Mouse (Mus musculus): ENCODE measurements around the gene Tomm22.

The Tomm22 gene

GRCm38 (mm10) chr15:79683707-79684465 is 13.2 kb downstream of the Tomm22 start:
- in situ Hi-C loops (cut with MboI; ENCODE audit: low pct_unique_long_range_greater_than_20kb in 1 of 2, low sequenced_read_pairs in 2 of 2, unreplicated experiment in 1 of 2), result no loop called here

GRCm38 (mm10) chr15:79684616-79685015 is 14.0 kb downstream of the Tomm22 start:
- in situ Hi-C loops (cut with MboI; ENCODE audit: low pct_unique_long_range_greater_than_20kb in 1 of 2, low sequenced_read_pairs in 2 of 2, unreplicated experiment in 1 of 2), result no loop called here

- in situ Hi-C loops (cut with MboI; ENCODE audit: low pct_unique_long_range_greater_than_20kb in 1 of 2, low sequenced_read_pairs in 2 of 2, unreplicated experiment in 1 of 2), result no loop called here
Measured at GRCm38 (mm10) chr15:79685141-79685641, 14.5 kb downstream of the Tomm22 start.

DNA sequence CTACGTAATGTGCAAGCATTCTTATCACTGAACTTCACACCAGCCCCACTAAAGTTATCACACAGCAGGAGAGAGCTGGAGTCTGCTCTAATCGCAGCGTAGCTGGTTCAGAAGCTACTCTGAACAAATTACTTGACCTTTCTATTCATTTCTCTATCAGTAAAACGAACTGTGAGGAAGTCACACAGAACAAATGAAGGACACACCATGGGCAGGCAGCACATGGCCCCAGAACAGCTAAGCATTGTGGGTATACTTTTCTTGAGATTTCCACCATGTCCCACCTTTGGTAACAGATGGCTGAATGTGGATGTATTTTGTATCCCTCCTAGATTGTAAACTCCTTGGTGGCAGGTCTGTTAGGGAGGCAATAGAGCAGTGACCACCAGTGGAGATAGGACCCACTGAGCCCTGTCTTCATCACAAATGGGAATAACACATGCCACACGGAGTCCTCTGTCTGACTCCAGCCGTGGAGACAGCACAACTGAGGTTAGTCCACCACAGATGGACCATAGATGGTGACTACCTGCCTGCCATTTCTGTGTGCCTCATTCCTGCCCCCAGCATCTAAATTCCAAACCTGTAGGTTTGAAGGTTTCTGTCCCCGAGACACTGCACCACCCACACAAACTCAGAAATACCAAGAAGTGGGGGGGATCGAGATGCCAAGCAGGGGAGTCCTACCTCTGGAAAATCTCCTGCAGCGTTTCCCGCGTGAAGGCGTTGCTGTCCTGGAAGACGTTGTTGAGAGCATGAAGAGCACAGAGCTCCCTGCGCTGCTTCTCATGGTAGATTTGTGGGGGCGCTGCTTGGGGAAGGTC is 15.6 kb downstream of the Tomm22 start:
- in situ Hi-C loops (cut with MboI; ENCODE audit: low pct_unique_long_range_greater_than_20kb in 1 of 2, low sequenced_read_pairs in 2 of 2, unreplicated experiment in 1 of 2), result no loop called here

- in situ Hi-C loops (cut with MboI; ENCODE audit: low pct_unique_long_range_greater_than_20kb in 1 of 2, low sequenced_read_pairs in 2 of 2, unreplicated experiment in 1 of 2), result no loop called here
Measured at GRCm38 (mm10) chr15:79687175-79687574, 16.5 kb downstream of the Tomm22 start.

DNA sequence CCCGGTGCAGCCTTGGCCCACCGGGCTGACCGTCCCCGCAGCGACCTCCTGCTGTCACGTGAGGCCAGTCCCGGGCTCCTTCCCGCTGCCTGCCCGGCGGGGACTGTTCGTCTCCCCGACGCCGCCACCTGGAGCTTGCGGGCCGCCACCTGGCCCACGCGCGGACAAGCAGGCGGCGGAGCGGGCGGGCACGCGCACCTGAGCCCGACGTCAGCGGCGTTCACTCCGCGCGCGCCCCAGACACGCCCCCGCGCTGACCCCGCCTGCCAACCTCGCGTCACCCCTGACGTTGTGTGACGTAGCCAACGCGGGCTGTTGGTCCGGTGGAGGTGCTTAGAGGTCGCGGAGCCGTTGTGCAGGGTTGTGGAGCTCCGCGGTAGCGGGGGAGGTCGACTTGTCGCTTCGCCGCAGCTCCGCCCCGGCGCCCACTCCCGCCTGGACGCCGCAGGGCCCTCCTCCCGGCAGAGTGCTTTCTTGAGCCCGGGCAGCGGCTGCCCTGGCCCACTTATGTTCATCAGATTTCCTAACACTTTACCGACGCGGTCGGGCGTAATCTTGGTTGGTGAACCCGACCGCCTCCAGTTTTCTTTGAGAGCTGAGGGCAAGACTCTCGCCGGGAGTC is 17.1 kb downstream of the Tomm22 start, which contains the start of gene Josd1:
Gene Josd1, minus strand, starts transcription at position 274 of the 622 bp plus-strand sequence.
- in situ Hi-C loops (cut with MboI; ENCODE audit: low pct_unique_long_range_greater_than_20kb in 1 of 2, low sequenced_read_pairs in 2 of 2, unreplicated experiment in 1 of 2), result no loop called here

GRCm38 (mm10) chr15:79688268-79688956 is 17.8 kb downstream of the Tomm22 start:
- in situ Hi-C loops (cut with MboI; ENCODE audit: low pct_unique_long_range_greater_than_20kb in 1 of 2, low sequenced_read_pairs in 2 of 2, unreplicated experiment in 1 of 2), result no loop called here

DNA sequence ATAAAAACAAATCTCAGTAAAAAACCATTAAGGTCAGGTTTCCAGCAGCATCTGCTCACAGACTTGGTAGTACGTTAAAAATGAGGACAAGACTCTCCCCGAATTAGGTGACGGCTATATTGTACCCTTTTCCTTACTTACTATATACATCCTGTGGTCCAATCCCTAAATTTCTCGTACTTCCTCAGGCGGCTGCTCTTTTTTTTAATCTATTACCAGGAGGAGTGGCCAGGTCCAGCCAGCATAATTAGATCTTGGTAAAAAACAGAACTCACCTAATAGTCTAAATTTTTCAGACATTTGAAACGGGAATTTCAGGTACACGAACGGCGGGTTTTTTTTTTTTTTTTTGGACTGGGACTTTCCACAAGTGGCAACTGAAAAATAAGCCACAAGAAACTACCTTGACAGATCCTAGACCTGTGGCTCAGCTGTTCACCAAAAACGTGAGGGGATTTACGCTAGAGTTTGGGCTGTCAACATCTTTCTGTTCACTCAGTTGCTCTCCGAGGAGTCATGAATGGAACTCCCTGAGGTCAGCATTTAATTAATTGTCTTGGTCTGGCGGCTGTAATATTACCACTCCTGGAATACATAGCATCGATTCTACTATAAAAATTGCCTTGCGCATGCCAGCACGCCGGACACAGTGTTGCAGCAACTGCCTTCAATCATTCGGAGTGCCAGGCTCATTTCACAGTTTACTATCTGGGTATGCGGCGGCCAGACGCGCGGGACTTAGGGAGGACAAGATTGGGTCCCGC is 19.2 kb downstream of the Tomm22 start:
- in situ Hi-C loops (cut with MboI; ENCODE audit: low pct_unique_long_range_greater_than_20kb in 1 of 2, low sequenced_read_pairs in 2 of 2, unreplicated experiment in 1 of 2), result no loop called here

DNA sequence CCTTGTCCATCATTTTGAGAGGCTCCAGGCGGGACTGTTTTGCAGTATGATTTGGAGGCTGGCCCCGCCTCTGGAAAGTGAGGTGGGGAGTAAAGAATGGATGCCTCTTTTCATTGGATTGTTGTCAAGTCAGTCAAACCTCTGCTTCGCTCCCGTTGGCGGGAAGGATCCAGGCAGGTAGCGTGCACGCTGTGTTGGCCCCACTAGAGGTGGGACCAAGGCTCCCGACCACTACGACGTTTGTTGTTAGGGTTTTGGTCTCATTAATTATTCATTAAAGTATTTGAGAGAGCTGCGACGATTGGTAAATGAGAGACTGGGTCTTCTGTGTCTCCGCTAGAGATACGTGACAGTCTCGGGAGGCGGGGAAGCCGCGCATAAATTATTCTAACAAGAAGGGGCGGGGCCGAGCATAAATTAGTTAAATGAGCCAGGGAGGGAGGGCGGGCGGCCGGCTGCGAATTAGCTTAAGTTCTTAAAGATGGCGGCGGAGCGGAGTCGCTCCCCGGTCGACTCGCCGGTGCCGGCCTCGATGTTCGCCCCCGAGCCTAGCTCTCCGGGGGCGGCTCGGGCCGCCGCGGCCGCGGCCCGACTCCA is 19.9 kb downstream of the Tomm22 start, which contains the start of gene Gtpbp1:
Gene Gtpbp1, plus strand, starts transcription at position 420 of the 597 bp plus-strand sequence.
- in situ Hi-C loops (cut with MboI; ENCODE audit: low pct_unique_long_range_greater_than_20kb in 1 of 2, low sequenced_read_pairs in 2 of 2, unreplicated experiment in 1 of 2), result no loop called here

DNA sequence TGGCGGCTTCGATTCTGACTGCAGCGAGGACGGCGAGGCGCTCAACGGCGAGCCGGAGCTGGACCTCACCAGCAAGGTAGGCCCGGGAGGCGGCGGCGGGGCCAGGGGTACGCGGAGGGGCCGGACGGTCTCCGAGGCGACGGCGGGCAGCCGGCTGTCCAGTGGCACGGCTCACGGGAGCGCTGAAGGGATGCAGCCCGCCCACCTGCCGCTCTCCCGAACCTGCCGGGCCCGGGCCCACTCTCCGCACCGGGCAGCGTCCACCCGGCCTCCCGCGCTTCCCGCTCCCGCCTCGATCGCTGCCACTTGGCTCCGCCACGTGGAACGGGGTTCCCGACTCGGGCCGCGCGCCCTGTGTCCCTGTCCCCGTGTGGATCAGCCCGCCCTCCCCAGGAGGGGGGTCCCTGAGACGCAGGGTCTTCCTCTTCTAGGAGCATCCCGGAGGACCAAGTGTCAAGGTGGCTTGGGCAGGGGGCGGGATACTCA is 20.4 kb downstream of the Tomm22 start:
- in situ Hi-C loops (cut with MboI; ENCODE audit: low pct_unique_long_range_greater_than_20kb in 1 of 2, low sequenced_read_pairs in 2 of 2, unreplicated experiment in 1 of 2), result no loop called here

GRCm38 (mm10) chr15:79692334-79692733 is 21.7 kb downstream of the Tomm22 start:
- in situ Hi-C loops (cut with MboI; ENCODE audit: low pct_unique_long_range_greater_than_20kb in 1 of 2, low sequenced_read_pairs in 2 of 2, unreplicated experiment in 1 of 2), result no loop called here

- in situ Hi-C loops (cut with MboI; ENCODE audit: low pct_unique_long_range_greater_than_20kb in 1 of 2, low sequenced_read_pairs in 2 of 2, unreplicated experiment in 1 of 2), result no loop called here
Measured at GRCm38 (mm10) chr15:79693740-79694139, 23.1 kb downstream of the Tomm22 start.

DNA sequence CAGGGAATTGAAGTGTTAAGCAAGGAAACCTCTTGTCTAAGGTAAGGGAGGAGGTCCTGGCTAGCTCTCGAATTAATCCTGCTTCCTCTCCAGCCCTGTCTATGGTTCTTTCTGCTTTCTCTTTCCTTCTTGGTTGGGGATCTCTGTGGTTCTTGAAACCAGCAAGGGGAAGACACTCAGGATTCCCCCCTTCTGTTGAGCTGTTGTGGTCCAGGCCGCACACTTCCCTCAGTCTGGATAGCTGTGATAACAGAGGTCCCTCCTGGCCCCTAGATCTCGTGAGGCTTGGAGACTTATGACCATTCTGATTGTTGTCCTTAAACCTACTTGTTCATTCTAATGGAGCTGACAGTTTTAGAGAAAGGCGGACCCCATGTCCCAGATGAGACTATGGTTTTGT is 23.9 kb downstream of the Tomm22 start:
- in situ Hi-C loops (cut with MboI; ENCODE audit: low pct_unique_long_range_greater_than_20kb in 1 of 2, low sequenced_read_pairs in 2 of 2, unreplicated experiment in 1 of 2), result no loop called here

DNA sequence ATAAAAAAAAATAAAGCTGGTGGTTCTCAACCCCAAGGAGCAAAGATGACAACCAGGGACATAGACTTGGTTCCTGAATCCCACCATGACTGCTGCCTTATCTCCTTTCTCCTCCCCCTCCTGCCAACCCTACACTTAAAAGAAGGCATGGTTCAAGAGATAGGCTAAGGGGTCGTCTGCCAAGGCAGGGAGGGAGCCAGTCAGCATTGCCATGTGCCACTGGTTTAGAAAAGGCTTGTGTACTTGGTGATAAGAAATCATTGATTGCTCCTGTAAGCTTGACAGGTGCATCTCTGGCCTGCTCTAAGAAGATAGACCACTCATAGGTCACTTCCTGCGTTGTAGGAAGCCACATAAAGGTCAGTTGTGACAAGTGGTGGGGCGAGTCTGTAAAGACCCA is 24.9 kb downstream of the Tomm22 start:
- in situ Hi-C loops (cut with MboI; ENCODE audit: low pct_unique_long_range_greater_than_20kb in 1 of 2, low sequenced_read_pairs in 2 of 2, unreplicated experiment in 1 of 2), result no loop called here

- in situ Hi-C loops (cut with MboI; ENCODE audit: low pct_unique_long_range_greater_than_20kb in 1 of 2, low sequenced_read_pairs in 2 of 2, unreplicated experiment in 1 of 2), result no loop called here
Measured at GRCm38 (mm10) chr15:79696508-79696907, 25.8 kb downstream of the Tomm22 start.

GRCm38 (mm10) chr15:79697011-79697410 is 26.4 kb downstream of the Tomm22 start:
- in situ Hi-C loops (cut with MboI; ENCODE audit: low pct_unique_long_range_greater_than_20kb in 1 of 2, low sequenced_read_pairs in 2 of 2, unreplicated experiment in 1 of 2), result no loop called here

- in situ Hi-C loops (cut with MboI; ENCODE audit: low pct_unique_long_range_greater_than_20kb in 1 of 2, low sequenced_read_pairs in 2 of 2, unreplicated experiment in 1 of 2), result no loop called here
Measured at GRCm38 (mm10) chr15:79697558-79698187, 27.0 kb downstream of the Tomm22 start.

Measured in mouse embryonic stem cell (cell line).